Mouse (Mus musculus) small intestine, adult 2 months (tissue): Measurements from ENCODE around the gene Csrnp1. TPM values are rescaled to one million over a fixed set of nuclear protein-coding genes. Genes with fewer than 3 reads are reported as not detected.

Source experiments
- H3K27ac ChIP-seq: fragments of 200-500 bp; 2 replicates; pipeline ENCODE4 v1.5.1; 2012; ENCODE audit warnings: low read depth, low read length, control low read depth, inconsistent platforms; ENCODE audit not compliant: insufficient read depth
- H3K27me3 ChIP-seq: fragments of 200-500 bp; 2 replicates; pipeline ENCODE4 v1.6.1; 2012; ENCODE audit warnings: mild to moderate bottlenecking, moderate library complexity, low read length, inconsistent platforms; ENCODE audit not compliant: control insufficient read depth, insufficient read depth
- H3K36me3 ChIP-seq: fragments of 200-500 bp; 2 replicates; pipeline ENCODE4 v1.6.1; 2012; ENCODE audit warnings: mild to moderate bottlenecking, low read length, control low read depth, inconsistent platforms; ENCODE audit not compliant: control insufficient read depth, insufficient read depth
- H3K4me1 ChIP-seq: fragments of 200-500 bp; 2 replicates; pipeline ENCODE4 v1.6.1; 2012; ENCODE audit warnings: low read length, inconsistent platforms, mixed read lengths; ENCODE audit not compliant: control insufficient read depth, insufficient read depth, insufficient read length
- H3K4me3 ChIP-seq: fragments of 200-500 bp; 2 replicates; pipeline ENCODE4 v1.5.1; 2012; ENCODE audit warnings: low read depth, mild to moderate bottlenecking, control low read depth, inconsistent platforms, low read length, moderate library complexity
- CTCF ChIP-seq: fragments of 200-500 bp; IDR thresholded peaks from 2 replicates; pipeline ENCODE4 v1.5.1; 2012; ENCODE audit warnings: low read depth, mild to moderate bottlenecking, control low read depth, inconsistent platforms, low read length, moderate library complexity, mixed read lengths; ENCODE audit not compliant: insufficient replicate concordance, insufficient read length; ENCODE audit errors: extremely low read depth
- POLR2A ChIP-seq: fragments of 200-500 bp; IDR thresholded peaks from 2 replicates; pipeline ENCODE4 v1.6.1; 2012; ENCODE audit warnings: low read depth, mild to moderate bottlenecking, control low read depth, inconsistent platforms, low read length, moderate library complexity
- WGBS: fragments of 180-500 bp; shearing (Covaris S2); methylation state at CpG from one replicate; pipeline ENCODE4 v1.1.7; 2018; 5-methylcytosine and 5-hydroxymethylcytosine counted together
- polyA plus RNA-seq: library from polyadenylated mRNA; depleted of rRNA; stranded (reverse); fragments of >200 nt; gene quantifications from 2 replicates; pipeline ENCODE4 v1.2.3, GENCODE M21; 2012

Gene Csrnp1
- polyA plus RNA-seq, 1 experiment, result 28.3 TPM

GRCm38 (mm10) chr9:120001945-120002725 lies 17.7 kb upstream of the Csrnp1 start:
- Histone ChIP-seq H3K27me3 (no peaks in the 10 kb centered on the region), H3K36me3 (no peaks in the 10 kb centered on the region), H3K27ac (peak overlapping the region; percentile 27; the same call in 1 of the 2 replicates), H3K4me1 (peaks cover 3% of the 10 kb centered on the region; the same call in 1 of the 2 replicates), H3K4me3 (peak overlapping the region; percentile 64)
- 9% methylated on average over 31 of the region's 31 CpGs for WGBS
- TF ChIP-seq POLR2A (no peak; the same call in 1 of the 2 replicates), CTCF (no peak)

GRCm38 (mm10) chr9:120000761-120001160 lies 16.3 kb upstream of the Csrnp1 start:
- 56% methylated on average over 5 of the region's 5 CpGs for WGBS
- Histone ChIP-seq H3K36me3 (no peaks in the 10 kb centered on the region), H3K4me1 (peaks cover 3% of the 10 kb centered on the region; the same call in 1 of the 2 replicates), H3K27me3 (no peaks in the 10 kb centered on the region), H3K27ac (no peak overlapping the region), H3K4me3 (no peak overlapping the region)
- TF ChIP-seq CTCF, result no peak
- no peak for TF ChIP-seq POLR2A

GRCm38 (mm10) chr9:119999636-120000035 lies 15.2 kb upstream of the Csrnp1 start:
- Histone ChIP-seq H3K4me3 (no peak overlapping the region), H3K4me1 (peaks cover 3% of the 10 kb centered on the region; the same call in 1 of the 2 replicates), H3K27me3 (no peaks in the 10 kb centered on the region), H3K27ac (no peak overlapping the region), H3K36me3 (no peaks in the 10 kb centered on the region)
- TF ChIP-seq POLR2A, result no peak
- TF ChIP-seq CTCF, result no peak
- WGBS, result 71% methylated on average over 6 of the region's 6 CpGs

- WGBS, result 90% methylated on average over 1 of the region's 1 CpGs
- Histone ChIP-seq H3K4me1 (peaks cover 3% of the 10 kb centered on the region; the same call in 1 of the 2 replicates), H3K36me3 (no peaks in the 10 kb centered on the region), H3K27ac (no peak overlapping the region), H3K4me3 (no peak overlapping the region), H3K27me3 (no peaks in the 10 kb centered on the region)
- TF ChIP-seq POLR2A (no peak), CTCF (no peak)
Observed at GRCm38 (mm10) chr9:119998776-119999175, 14.3 kb upstream of the Csrnp1 start.

- Histone ChIP-seq H3K27me3 (peaks cover 7% of the 10 kb centered on the region; the same call in 1 of the 2 replicates), H3K4me3 (no peak overlapping the region), H3K4me1 (no peaks in the 10 kb centered on the region), H3K27ac (no peak overlapping the region), H3K36me3 (no peaks in the 10 kb centered on the region)
- TF ChIP-seq CTCF (no peak), POLR2A (no peak)
- 77% methylated on average over 4 of the region's 4 CpGs for WGBS
Observed at GRCm38 (mm10) chr9:119996080-119996479, 11.6 kb upstream of the Csrnp1 start.

- 45% methylated on average over 7 of the region's 7 CpGs for WGBS
- no peaks in the 10 kb centered on the region for H3K4me1 ChIP-seq
Observed at GRCm38 (mm10) chr9:119994207-119994606, 9.7 kb upstream of the Csrnp1 start.

GRCm38 (mm10) chr9:119993092-119993844 lies 8.8 kb upstream of the Csrnp1 start:
- WGBS, result 53% methylated on average over 10 of the region's 10 CpGs
- Histone ChIP-seq H3K4me3 (no peak overlapping the region), H3K36me3 (no peaks in the 10 kb centered on the region), H3K27ac (no peak overlapping the region), H3K27me3 (peaks cover 7% of the 10 kb centered on the region; the same call in 1 of the 2 replicates), H3K4me1 (no peaks in the 10 kb centered on the region)
- TF ChIP-seq POLR2A (no peak), CTCF (no peak)

More at GRCm38 (mm10) chr9:119994207-119994606, 9.7 kb upstream of the Csrnp1 start:
- TF ChIP-seq POLR2A, result no peak
- no peak for TF ChIP-seq CTCF
- Histone ChIP-seq H3K4me3 (no peak overlapping the region), H3K27ac (no peak overlapping the region), H3K36me3 (no peaks in the 10 kb centered on the region), H3K27me3 (peaks cover 7% of the 10 kb centered on the region; the same call in 1 of the 2 replicates)
